Mouse (Mus musculus): Measurements from ENCODE around the gene Gm26661.

Gene Gm26661

GRCm38 (mm10) chr14:7791061-7791531, 291 bp upstream of the Gm26661 start:
- Histone ChIP-seq H3K9me3 (ENCODE audit: low read length) (peaks cover 48% of the 10 kb centered on the region), H3K27me3 (ENCODE audit: insufficient read depth, low read length) (no peaks in the 10 kb centered on the region), H3K36me3 (ENCODE audit: insufficient read depth, low read length) (peaks cover 11% of the 10 kb centered on the region; the same call in 1 of the 2 replicates), H3K4me3 (replicated peaks; ENCODE audit: low read length) (peak overlapping the region; percentile 71), H3K4me1 (replicated peaks; ENCODE audit: low read depth, low read length) (peaks cover 7% of the 10 kb centered on the region)
- no peak for TF ChIP-seq CTCF (conservative IDR thresholded peaks at IDR 0.05; ENCODE audit: low read length)
- no peak for TF ChIP-seq NANOG (IDR thresholded peaks at IDR 0.05; ENCODE audit: borderline replicate concordance, low read length)
- TF ChIP-seq POU5F1 (IDR thresholded peaks at IDR 0.05; ENCODE audit: borderline replicate concordance, low read length), result no peak

GRCm38 (mm10) chr14:7795961-7796360, 4.6 kb downstream of the Gm26661 start:
- H3K27me3 ChIP-seq (ENCODE audit: insufficient read depth, low read length), result no peaks in the 10 kb centered on the region
- TF ChIP-seq CTCF (conservative IDR thresholded peaks at IDR 0.05; ENCODE audit: low read length) (no peak), POU5F1 (IDR thresholded peaks at IDR 0.05; ENCODE audit: borderline replicate concordance, low read length) (no peak), NANOG (IDR thresholded peaks at IDR 0.05; ENCODE audit: borderline replicate concordance, low read length) (no peak)
- no peak overlapping the region for H3K4me3 ChIP-seq (replicated peaks; ENCODE audit: low read length)
- peaks cover 11% of the 10 kb centered on the region; the same call in 1 of the 2 replicates for H3K9me3 ChIP-seq (ENCODE audit: low read length)
- no peaks in the 10 kb centered on the region for H3K36me3 ChIP-seq (ENCODE audit: insufficient read depth, low read length)
- peaks cover 7% of the 10 kb centered on the region for H3K4me1 ChIP-seq (replicated peaks; ENCODE audit: low read depth, low read length)

GRCm38 (mm10) chr14:7800611-7801010, 9.2 kb downstream of the Gm26661 start:
- no peaks in the 10 kb centered on the region for H3K9me3 ChIP-seq (ENCODE audit: low read length)
- TF ChIP-seq CTCF (conservative IDR thresholded peaks at IDR 0.05; ENCODE audit: low read length) (peak; percentile 7; the same call in 1 of the 2 replicates), NANOG (IDR thresholded peaks at IDR 0.05; ENCODE audit: borderline replicate concordance, low read length) (no peak), POU5F1 (IDR thresholded peaks at IDR 0.05; ENCODE audit: borderline replicate concordance, low read length) (no peak)
- H3K4me3 ChIP-seq (replicated peaks; ENCODE audit: low read length), result no peak overlapping the region
- H3K27me3 ChIP-seq (ENCODE audit: insufficient read depth, low read length), result no peaks in the 10 kb centered on the region
- no peaks in the 10 kb centered on the region for H3K36me3 ChIP-seq (ENCODE audit: insufficient read depth, low read length)
- peaks cover 30% of the 10 kb centered on the region for H3K4me1 ChIP-seq (replicated peaks; ENCODE audit: low read depth, low read length)

GRCm38 (mm10) chr14:7801831-7802230, 10.4 kb downstream of the Gm26661 start:
- Histone ChIP-seq H3K27me3 (ENCODE audit: insufficient read depth, low read length) (no peaks in the 10 kb centered on the region), H3K4me3 (replicated peaks; ENCODE audit: low read length) (no peak overlapping the region), H3K9me3 (ENCODE audit: low read length) (no peaks in the 10 kb centered on the region), H3K36me3 (ENCODE audit: insufficient read depth, low read length) (no peaks in the 10 kb centered on the region), H3K4me1 (replicated peaks; ENCODE audit: low read depth, low read length) (peaks cover 41% of the 10 kb centered on the region)
- TF ChIP-seq CTCF (conservative IDR thresholded peaks at IDR 0.05; ENCODE audit: low read length) (peak; percentile 54), POU5F1 (IDR thresholded peaks at IDR 0.05; ENCODE audit: borderline replicate concordance, low read length) (no peak), NANOG (IDR thresholded peaks at IDR 0.05; ENCODE audit: borderline replicate concordance, low read length) (no peak)

- H3K36me3 ChIP-seq (ENCODE audit: insufficient read depth, low read length), result no peaks in the 10 kb centered on the region
- H3K9me3 ChIP-seq (ENCODE audit: low read length), result no peaks in the 10 kb centered on the region
- peaks cover 58% of the 10 kb centered on the region for H3K4me1 ChIP-seq (replicated peaks; ENCODE audit: low read depth, low read length)
- TF ChIP-seq CTCF (conservative IDR thresholded peaks at IDR 0.05; ENCODE audit: low read length) (no peak), POU5F1 (IDR thresholded peaks at IDR 0.05; ENCODE audit: borderline replicate concordance, low read length) (no peak), NANOG (IDR thresholded peaks at IDR 0.05; ENCODE audit: borderline replicate concordance, low read length) (no peak)
- H3K4me3 ChIP-seq (replicated peaks; ENCODE audit: low read length), result no peak overlapping the region
- H3K27me3 ChIP-seq (ENCODE audit: insufficient read depth, low read length), result no peaks in the 10 kb centered on the region
Observed at GRCm38 (mm10) chr14:7803874-7804557, 12.6 kb downstream of the Gm26661 start.

GRCm38 (mm10) chr14:7804558-7804905, 13.1 kb downstream of the Gm26661 start:
- no peaks in the 10 kb centered on the region for H3K36me3 ChIP-seq (ENCODE audit: insufficient read depth, low read length)
- no peaks in the 10 kb centered on the region for H3K27me3 ChIP-seq (ENCODE audit: insufficient read depth, low read length)
- peaks cover 63% of the 10 kb centered on the region for H3K4me1 ChIP-seq (replicated peaks; ENCODE audit: low read depth, low read length)
- H3K4me3 ChIP-seq (replicated peaks; ENCODE audit: low read length), result no peak overlapping the region
- H3K9me3 ChIP-seq (ENCODE audit: low read length), result no peaks in the 10 kb centered on the region
- TF ChIP-seq POU5F1 (IDR thresholded peaks at IDR 0.05; ENCODE audit: borderline replicate concordance, low read length), result no peak
- TF ChIP-seq CTCF (conservative IDR thresholded peaks at IDR 0.05; ENCODE audit: low read length), result no peak
- TF ChIP-seq NANOG (IDR thresholded peaks at IDR 0.05; ENCODE audit: borderline replicate concordance, low read length), result no peak

GRCm38 (mm10) chr14:7807711-7808110, 16.3 kb downstream of the Gm26661 start:
- Histone ChIP-seq H3K4me1 (replicated peaks; ENCODE audit: low read depth, low read length) (peaks cover 79% of the 10 kb centered on the region), H3K27me3 (ENCODE audit: insufficient read depth, low read length) (no peaks in the 10 kb centered on the region), H3K9me3 (ENCODE audit: low read length) (no peaks in the 10 kb centered on the region), H3K4me3 (replicated peaks; ENCODE audit: low read length) (peak overlapping the region; percentile 23; the same call in 1 of the 2 replicates), H3K36me3 (ENCODE audit: insufficient read depth, low read length) (no peaks in the 10 kb centered on the region)
- no peak for TF ChIP-seq POU5F1 (IDR thresholded peaks at IDR 0.05; ENCODE audit: borderline replicate concordance, low read length)
- no peak for TF ChIP-seq CTCF (conservative IDR thresholded peaks at IDR 0.05; ENCODE audit: low read length)
- no peak for TF ChIP-seq NANOG (IDR thresholded peaks at IDR 0.05; ENCODE audit: borderline replicate concordance, low read length)

GRCm38 (mm10) chr14:7808501-7808981, 17.2 kb downstream of the Gm26661 start:
- no peak for TF ChIP-seq NANOG (IDR thresholded peaks at IDR 0.05; ENCODE audit: borderline replicate concordance, low read length)
- no peak for TF ChIP-seq CTCF (conservative IDR thresholded peaks at IDR 0.05; ENCODE audit: low read length)
- TF ChIP-seq POU5F1 (IDR thresholded peaks at IDR 0.05; ENCODE audit: borderline replicate concordance, low read length), result no peak
- no peaks in the 10 kb centered on the region for H3K36me3 ChIP-seq (ENCODE audit: insufficient read depth, low read length)

More at GRCm38 (mm10) chr14:7808501-7808981, 17.2 kb downstream of the Gm26661 start:
- H3K9me3 ChIP-seq (ENCODE audit: low read length), result no peaks in the 10 kb centered on the region
- peak overlapping the region; percentile 43 for H3K4me3 ChIP-seq (replicated peaks; ENCODE audit: low read length)
- H3K27me3 ChIP-seq (ENCODE audit: insufficient read depth, low read length), result no peaks in the 10 kb centered on the region
- H3K4me1 ChIP-seq (replicated peaks; ENCODE audit: low read depth, low read length), result peaks cover 70% of the 10 kb centered on the region
